Mouse (Mus musculus) fibroblast of lung, adult 2 months (primary cell): ENCODE data around the gene Gm5157.
"Not testable (repeated sequence)": the region's sequence is repeated elsewhere in the genome, so short reads cannot be mapped to it uniquely, and the experiment has no call there.

ENCODE experiments used
- DNase-seq: peaks from one replicate; pipeline ENCODE4 v3.0.0-alpha.2; 2011; ENCODE audit warnings: low read depth

Gene Gm5157

GRCm38 (mm10) chr7:21190323-21190722, at the start of gene Gm5157:
TSS of gene Gm5157 (minus strand) at chr7:21190423.
- DNase-seq = not testable (repeated sequence)

GRCm38 (mm10) chr7:21161885-21162284, 28.3 kb downstream of the Gm5157 start, which contains the start of gene Vmn1r123:
TSS of gene Vmn1r123 (plus strand) at chr7:21162185.
- not testable (repeated sequence) for DNase-seq
